Mouse (Mus musculus): Measurements from ENCODE around the gene Tyrobp. TPM values are rescaled to one million over a fixed set of nuclear protein-coding genes. Genes with fewer than 3 reads are reported as not detected.

Tyrobp gene
- polyA plus RNA-seq, 1 experiment, result not detected

DNA sequence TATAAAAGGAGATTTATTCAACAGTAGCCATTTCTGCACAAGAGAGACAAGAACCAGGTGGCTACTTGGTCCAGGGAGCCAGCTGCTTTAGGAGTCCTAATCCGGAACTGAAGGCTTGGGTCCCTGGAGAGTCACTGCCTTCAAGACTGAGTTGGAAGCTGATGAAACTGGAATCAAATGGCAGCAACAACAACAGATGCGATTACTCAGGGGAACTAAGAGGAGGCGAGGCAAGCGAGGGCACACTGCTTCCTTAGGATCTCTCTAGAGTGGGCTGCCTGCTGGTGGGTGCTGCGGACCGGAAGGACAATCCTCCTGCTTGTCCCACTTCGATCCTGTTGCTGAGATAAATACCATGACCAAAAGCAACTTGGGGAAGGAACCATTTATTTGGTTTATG lies 13.9 kb upstream of the Tyrobp start:
- H3K4me1 ChIP-seq (ENCODE audit: control insufficient read depth, insufficient read depth, low read length), result peaks cover under 1% of the 10 kb centered on the region
- WGBS, result 63% methylated on average over 7 of the region's 7 CpGs
- H3K27ac ChIP-seq (ENCODE audit: insufficient read depth, low read depth, low read length), result no peak overlapping the region
- no peak overlapping the region for H3K4me3 ChIP-seq (ENCODE audit: insufficient read depth, low read depth, low read length)
- TF ChIP-seq CTCF (IDR thresholded peaks at IDR 0.05; ENCODE audit: insufficient read depth, low read depth, low read length), result no peak
- no peak for TF ChIP-seq POLR2A (IDR thresholded peaks at IDR 0.05; ENCODE audit: insufficient read depth, low read depth, low read length)

DNA sequence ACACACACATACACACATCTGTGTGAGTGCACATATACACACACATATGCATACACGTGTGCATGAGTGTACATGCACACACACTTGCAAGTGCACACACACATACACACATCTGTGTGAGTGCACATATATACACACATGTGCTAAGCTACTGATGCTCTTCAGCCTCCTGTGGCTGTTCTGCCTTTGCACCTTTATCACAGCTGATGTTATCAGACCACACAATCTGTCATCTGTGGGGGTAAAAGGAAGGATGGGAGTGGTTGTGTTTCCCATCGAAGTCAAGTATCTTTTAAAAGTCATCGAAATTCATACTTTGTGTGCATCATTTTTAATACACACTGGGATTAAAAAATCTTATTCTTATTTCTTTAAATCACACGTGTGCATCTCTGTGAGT lies 11.2 kb upstream of the Tyrobp start:
- WGBS, result 73% methylated on average over 4 of the region's 4 CpGs
- no peak overlapping the region for H3K4me3 ChIP-seq (ENCODE audit: insufficient read depth, low read depth, low read length)
- H3K27ac ChIP-seq (ENCODE audit: insufficient read depth, low read depth, low read length), result no peak overlapping the region
- TF ChIP-seq CTCF (IDR thresholded peaks at IDR 0.05; ENCODE audit: insufficient read depth, low read depth, low read length), result no peak
- no peaks in the 10 kb centered on the region for H3K4me1 ChIP-seq (ENCODE audit: control insufficient read depth, insufficient read depth, low read length)

- no peak overlapping the region for H3K4me3 ChIP-seq (ENCODE audit: insufficient read depth, low read depth, low read length)
- no peak overlapping the region for H3K27ac ChIP-seq (ENCODE audit: insufficient read depth, low read depth, low read length)
- no peaks in the 10 kb centered on the region for H3K4me1 ChIP-seq (ENCODE audit: control insufficient read depth, insufficient read depth, low read length)
- TF ChIP-seq POLR2A (IDR thresholded peaks at IDR 0.05; ENCODE audit: insufficient read depth, low read depth, low read length) (no peak), CTCF (IDR thresholded peaks at IDR 0.05; ENCODE audit: insufficient read depth, low read depth, low read length) (no peak)
- 88% methylated on average over 3 of the region's 3 CpGs for whole genome bisulfite sequencing
Measured at GRCm38 (mm10) chr7:30408639-30409038, 4.9 kb upstream of the Tyrobp start.

- H3K27ac ChIP-seq (ENCODE audit: insufficient read depth, low read depth, low read length), result no peak overlapping the region
- no peak overlapping the region for H3K4me3 ChIP-seq (ENCODE audit: insufficient read depth, low read depth, low read length)
- TF ChIP-seq CTCF (IDR thresholded peaks at IDR 0.05; ENCODE audit: insufficient read depth, low read depth, low read length), result no peak
- TF ChIP-seq POLR2A (IDR thresholded peaks at IDR 0.05; ENCODE audit: insufficient read depth, low read depth, low read length), result no peak
- H3K4me1 ChIP-seq (ENCODE audit: control insufficient read depth, insufficient read depth, low read length), result no peaks in the 10 kb centered on the region
- 91% methylated on average over 2 of the region's 2 CpGs for WGBS
Measured at GRCm38 (mm10) chr7:30409789-30410188, 3.8 kb upstream of the Tyrobp start.

GRCm38 (mm10) chr7:30411023-30411422 lies 2.5 kb upstream of the Tyrobp start:
- H3K4me1 ChIP-seq (ENCODE audit: control insufficient read depth, insufficient read depth, low read length), result no peaks in the 10 kb centered on the region
- WGBS, result 91% methylated on average over 3 of the region's 3 CpGs
- TF ChIP-seq CTCF (IDR thresholded peaks at IDR 0.05; ENCODE audit: insufficient read depth, low read depth, low read length), result no peak
- no peak for TF ChIP-seq POLR2A (IDR thresholded peaks at IDR 0.05; ENCODE audit: insufficient read depth, low read depth, low read length)
- H3K4me3 ChIP-seq (ENCODE audit: insufficient read depth, low read depth, low read length), result no peak overlapping the region
- H3K27ac ChIP-seq (ENCODE audit: insufficient read depth, low read depth, low read length), result no peak overlapping the region

DNA sequence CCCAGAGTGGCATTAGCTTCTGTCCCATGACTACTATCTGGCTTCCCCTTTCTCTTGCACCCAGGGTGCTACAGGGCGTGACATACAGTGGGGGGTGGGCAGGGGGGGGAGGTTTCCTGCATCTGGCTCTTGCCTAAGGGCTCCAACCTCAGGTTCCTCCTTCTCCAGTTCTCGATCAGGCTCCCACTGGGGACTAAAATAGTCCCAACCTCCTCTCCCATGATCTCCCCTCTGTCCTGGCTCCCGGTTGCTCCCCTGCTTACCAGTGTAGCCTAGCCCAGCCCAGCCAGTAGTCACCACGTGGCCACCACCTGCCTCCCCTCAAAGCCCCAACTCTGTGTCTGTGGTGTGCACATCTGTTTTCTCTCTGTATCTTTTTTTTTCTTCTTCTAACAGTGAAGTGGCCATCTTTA lies 819 bp upstream of the Tyrobp start:
- no peak overlapping the region for H3K27ac ChIP-seq (ENCODE audit: insufficient read depth, low read depth, low read length)
- 69% methylated on average over 4 of the region's 4 CpGs for WGBS
- no peak overlapping the region for H3K4me3 ChIP-seq (ENCODE audit: insufficient read depth, low read depth, low read length)
- no peaks in the 10 kb centered on the region for H3K4me1 ChIP-seq (ENCODE audit: control insufficient read depth, insufficient read depth, low read length)
- no peak for TF ChIP-seq CTCF (IDR thresholded peaks at IDR 0.05; ENCODE audit: insufficient read depth, low read depth, low read length)
- no peak for TF ChIP-seq POLR2A (IDR thresholded peaks at IDR 0.05; ENCODE audit: insufficient read depth, low read depth, low read length)

GRCm38 (mm10) chr7:30417856-30418255 lies 4.3 kb downstream of the Tyrobp start:
- WGBS, result 80% methylated on average over 9 of the region's 9 CpGs
- no peak for TF ChIP-seq POLR2A (IDR thresholded peaks at IDR 0.05; ENCODE audit: insufficient read depth, low read depth, low read length)
- no peak for TF ChIP-seq CTCF (IDR thresholded peaks at IDR 0.05; ENCODE audit: insufficient read depth, low read depth, low read length)
- Histone ChIP-seq H3K4me1 (ENCODE audit: control insufficient read depth, insufficient read depth, low read length) (peaks cover 6% of the 10 kb centered on the region; the same call in 1 of the 2 replicates), H3K4me3 (ENCODE audit: insufficient read depth, low read depth, low read length) (no peak overlapping the region), H3K27ac (ENCODE audit: insufficient read depth, low read depth, low read length) (no peak overlapping the region)

DNA sequence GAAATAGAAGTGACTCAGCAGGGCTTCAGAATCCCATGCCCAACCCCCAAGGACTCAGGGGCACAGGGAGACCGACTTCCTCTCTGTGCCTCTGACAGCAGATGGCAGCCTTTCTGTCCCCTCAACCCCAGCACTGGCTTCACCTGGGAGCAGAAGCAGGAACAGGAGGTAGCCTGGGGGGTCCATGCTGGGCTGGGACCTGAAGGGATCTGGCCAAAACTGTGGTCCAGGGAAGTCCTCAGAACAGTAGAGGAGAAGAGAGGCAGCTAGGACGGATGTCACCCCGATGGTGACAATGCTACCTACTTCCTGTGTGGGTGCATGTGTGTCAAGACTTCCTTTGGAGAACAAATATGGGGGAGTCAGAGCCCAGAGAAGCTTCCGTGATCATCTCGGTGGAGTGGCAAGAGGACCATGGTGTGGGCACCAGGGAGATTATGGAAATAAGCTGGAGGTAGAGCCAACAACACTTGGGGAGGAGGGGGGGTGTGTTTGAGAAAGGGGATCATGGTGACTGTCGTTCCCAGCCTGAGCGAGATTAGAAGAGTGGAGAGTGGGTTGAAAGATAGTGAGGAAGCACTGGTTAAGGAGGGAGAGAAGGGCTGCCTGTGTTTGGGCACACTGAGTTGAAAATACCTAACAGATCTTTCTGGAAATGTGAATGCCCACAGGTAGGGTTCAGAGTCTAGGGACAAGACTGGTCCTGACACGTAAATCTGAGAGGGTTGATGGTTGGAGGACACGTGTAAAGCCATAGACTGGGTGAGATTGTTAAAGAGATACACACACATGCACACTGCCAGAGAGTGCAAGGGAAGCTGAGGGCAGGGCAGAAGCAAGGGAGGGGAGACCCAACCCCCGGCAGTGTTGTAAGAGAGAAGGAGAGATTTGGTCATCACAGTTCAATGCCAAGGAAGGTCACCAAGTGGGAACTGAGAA lies 6.3 kb downstream of the Tyrobp start, which contains the start of gene Hcst:
Gene Hcst (minus strand): TSS at position 294 of the 939 bp plus-strand sequence.
- Histone ChIP-seq H3K4me1 (ENCODE audit: control insufficient read depth, insufficient read depth, low read length) (peaks cover 11% of the 10 kb centered on the region), H3K27ac (ENCODE audit: insufficient read depth, low read depth, low read length) (peak within 1 kb of the TSS; percentile 16; the same call in 1 of the 2 replicates), H3K4me3 (ENCODE audit: insufficient read depth, low read depth, low read length) (no peak within 1 kb of the TSS)
- TF ChIP-seq CTCF (IDR thresholded peaks at IDR 0.05; ENCODE audit: insufficient read depth, low read depth, low read length) (no peak), POLR2A (IDR thresholded peaks at IDR 0.05; ENCODE audit: insufficient read depth, low read depth, low read length) (no peak)
- WGBS, result 66% methylated on average over 10 of the region's 10 CpGs

- H3K4me1 ChIP-seq (ENCODE audit: control insufficient read depth, insufficient read depth, low read length), result peaks cover 11% of the 10 kb centered on the region
- WGBS, result 86% methylated on average over 3 of the region's 3 CpGs
- no peak overlapping the region for H3K4me3 ChIP-seq (ENCODE audit: insufficient read depth, low read depth, low read length)
- H3K27ac ChIP-seq (ENCODE audit: insufficient read depth, low read depth, low read length), result no peak overlapping the region
- no peak for TF ChIP-seq POLR2A (IDR thresholded peaks at IDR 0.05; ENCODE audit: insufficient read depth, low read depth, low read length)
- TF ChIP-seq CTCF (IDR thresholded peaks at IDR 0.05; ENCODE audit: insufficient read depth, low read depth, low read length), result no peak
Measured at GRCm38 (mm10) chr7:30420673-30421072, 7.1 kb downstream of the Tyrobp start.
